In genomic region chr13:75992169-75993028, GRCm38 (mm10) we compare ENCODE assay signal across 7 mouse cellular contexts. TPM values are rescaled to one million over a fixed set of nuclear protein-coding genes. Genes with fewer than 3 reads are reported as not detected.
DNase-seq lines count a peak whose midpoint lies in the region; ATAC-seq and TF ChIP-seq lines count a peak whose summit lies in the region.

No protein-coding gene starts in this region.

- DNase-seq in spleen, adult 2 months (ENCODE audit: low read depth in 1 of 2, low spot score in 2 of 2) = peak in 1 of 2 experiments; percentile 18
- DNase-seq in spleen, postnatal 10 days (ENCODE audit: low spot score in 2 of 2) = no peak
- DNase-seq in forebrain, embryonic 14.5 days (ENCODE audit: low spot score) = peak; percentile 89
- peak; percentile 70 for DNase-seq in kidney, postnatal 10 days
- no peak for DNase-seq in frontal cortex, postnatal 36 days (ENCODE audit: low spot score in 2 of 2)
- no peak for DNase-seq in cerebellum, adult 9-10 months

- peak overlapping the region; percentile 43 for H3K27ac ChIP-seq in spleen, adult 2 months (ENCODE audit: insufficient read depth, low read length)
- H3K27ac ChIP-seq in forebrain, embryonic 14.5 days (ENCODE audit: low read depth, low read length) = no peak overlapping the region
- peak overlapping the region; percentile 47; the same call in 1 of the 2 replicates for H3K27ac ChIP-seq in neural tube, embryonic 13.5 days (replicated peaks)

- peak; percentile 96 for ATAC-seq in forebrain, embryonic 14.5 days
- ATAC-seq in neural tube, embryonic 13.5 days (ENCODE audit: low read depth) = peak; percentile 92

- H3K9me3 ChIP-seq in forebrain, embryonic 14.5 days (replicated peaks; ENCODE audit: control insufficient read depth, low read length) = peaks cover 3% of the 10 kb centered on the region; the same call in 1 of the 2 replicates
- H3K9me3 ChIP-seq in neural tube, embryonic 13.5 days = 0 out of 2 replicates have a peak, but pooled peaks cover 5% of the 10 kb centered on the region

- no peak for TF ChIP-seq CTCF in spleen, adult 2 months (IDR thresholded peaks at IDR 0.05; ENCODE audit: extremely low read depth, insufficient read depth, insufficient read length, insufficient replicate concordance)

- no peak overlapping the region for H3K9ac ChIP-seq in forebrain, embryonic 14.5 days (ENCODE audit: low read length)
- H3K9ac ChIP-seq in neural tube, embryonic 13.5 days = no peak overlapping the region

- no peaks in the 10 kb centered on the region for H3K36me3 ChIP-seq in spleen, adult 2 months (ENCODE audit: control insufficient read depth, insufficient read depth, low read length)
- H3K36me3 ChIP-seq in forebrain, embryonic 14.5 days (ENCODE audit: control insufficient read depth, insufficient read depth, low read length) = no peaks in the 10 kb centered on the region
- H3K36me3 ChIP-seq in neural tube, embryonic 13.5 days = no peaks in the 10 kb centered on the region

- TF ChIP-seq POLR2A in spleen, adult 2 months (IDR thresholded peaks at IDR 0.05; ENCODE audit: low read depth, low read length) = no peak

- H3K4me2 ChIP-seq in forebrain, embryonic 14.5 days (ENCODE audit: low read length) = no peak overlapping the region
- no peak overlapping the region for H3K4me2 ChIP-seq in neural tube, embryonic 13.5 days

- WGBS in spleen, adult 2 months = 15% methylated on average over 9 of the region's 9 CpGs
- WGBS in forebrain, embryonic 14.5 days = 18% methylated on average over 9 of the region's 9 CpGs
- 30% methylated on average over 9 of the region's 9 CpGs for WGBS in neural tube, embryonic 13.5 days

- no peak overlapping the region; the same call in 1 of the 2 replicates for H3K4me3 ChIP-seq in spleen, adult 2 months (ENCODE audit: extremely low read depth, insufficient read depth, insufficient read length)
- H3K4me3 ChIP-seq in forebrain, embryonic 14.5 days (ENCODE audit: low read depth, low read length) = no peak overlapping the region
- no peak overlapping the region for H3K4me3 ChIP-seq in neural tube, embryonic 13.5 days

- no peaks in the 10 kb centered on the region for H3K27me3 ChIP-seq in spleen, adult 2 months (ENCODE audit: control insufficient read depth, insufficient read depth, low read length)
- H3K27me3 ChIP-seq in forebrain, embryonic 14.5 days (replicated peaks; ENCODE audit: control insufficient read depth, insufficient read depth, low read length) = no peaks in the 10 kb centered on the region
- H3K27me3 ChIP-seq in neural tube, embryonic 13.5 days = no peaks in the 10 kb centered on the region

- peaks cover 2% of the 10 kb centered on the region; the same call in 1 of the 2 replicates for H3K4me1 ChIP-seq in spleen, adult 2 months (ENCODE audit: control insufficient read depth, insufficient read depth, insufficient read length)
- H3K4me1 ChIP-seq in forebrain, embryonic 14.5 days (ENCODE audit: control insufficient read depth, insufficient read depth, low read length) = peaks cover 4% of the 10 kb centered on the region; the same call in 1 of the 2 replicates
- peaks cover 15% of the 10 kb centered on the region for H3K4me1 ChIP-seq in neural tube, embryonic 13.5 days (replicated peaks)

RNA-seq across cellular contexts. Expression of gene Spata9, which starts 25.4 kb away (rescaled TPM):
- polyA plus RNA-seq in spleen, adult 2 months (2012; rRNA removed) = not detected in 2 replicates
- 2.2 and 2.4 TPM in 2 replicates for polyA plus RNA-seq in forebrain, embryonic 14.5 days (2014; fragmentation: Nextera tagmentation; extraction: Ambion mirVana)
- 1.7 and 2.1 TPM in 2 replicates for polyA plus RNA-seq in neural tube, embryonic 13.5 days (2015; fragmentation: Nextera tagmentation; extraction: Ambion mirVana)

RNA-seq across cellular contexts. Expression of gene Rfesd, which starts 26.1 kb away (rescaled TPM):
- 2.8 and 3.4 TPM in 2 replicates for polyA plus RNA-seq in spleen, adult 2 months (2012; rRNA removed)
- polyA plus RNA-seq in forebrain, embryonic 14.5 days (2014; fragmentation: Nextera tagmentation; extraction: Ambion mirVana) = 18.7 and 27.9 TPM in 2 replicates
- polyA plus RNA-seq in neural tube, embryonic 13.5 days (2015; fragmentation: Nextera tagmentation; extraction: Ambion mirVana) = 17.9 and 18.8 TPM in 2 replicates

RNA-seq across cellular contexts. Expression of gene Rhobtb3, which starts 48.7 kb away (rescaled TPM):
- polyA plus RNA-seq in spleen, adult 2 months (2012; rRNA removed) = 1.2 and 1.6 TPM in 2 replicates
- polyA plus RNA-seq in forebrain, embryonic 14.5 days (2014; fragmentation: Nextera tagmentation; extraction: Ambion mirVana) = 38.3 and 40.2 TPM in 2 replicates
- polyA plus RNA-seq in neural tube, embryonic 13.5 days (2015; fragmentation: Nextera tagmentation; extraction: Ambion mirVana) = 27.2 and 29.1 TPM in 2 replicates

Comparison
In these comparisons a context has a peak if more than half of its experiments do, and no peak if none do; other contexts are left out.
1. DNase-seq: peak in forebrain, embryonic 14.5 days (single experiment) and kidney, postnatal 10 days (single experiment); none in spleen, postnatal 10 days (0 of 2), frontal cortex, postnatal 36 days (0 of 2) and cerebellum, adult 9-10 months (single experiment).
2. RNA of gene Rhobtb3, which starts 48.7 kb away (polyA plus RNA-seq): 38.3 to 40.2 TPM in forebrain, embryonic 14.5 days and 27.2 to 29.1 TPM in neural tube, embryonic 13.5 days; 1.2 to 1.6 TPM in spleen, adult 2 months; every median in the first group is over 10 times any median in the second.